Mouse (Mus musculus) neural tube, embryonic 12.5 days (tissue): ENCODE results near the gene Gm12184. TPM values are rescaled to one million over a fixed set of nuclear protein-coding genes. Genes with fewer than 3 reads are reported as not detected.
"Not testable (repeated sequence)": the region's sequence is repeated elsewhere in the genome, so short reads cannot be mapped to it uniquely, and the experiment has no call there.

ENCODE experiments used
- ATAC-seq: fragments of 200-750 bp; cut with Nextera tagmentation; 2 replicates; pipeline ENCODE4 v1.8.0; 2017; ENCODE audit warnings: low read depth, mild to moderate bottlenecking, moderate TSS enrichment, moderate library complexity; ENCODE audit not compliant: low FRiP score
- H3K27ac ChIP-seq: fragments of 300-500 bp; sonication (generic); 2 replicates; pipeline ENCODE4 v1.5.1; 2016
- H3K27me3 ChIP-seq: fragments of 300-500 bp; sonication (generic); replicated peaks from 2 replicates; pipeline ENCODE4 v1.6.1; 2016; ENCODE audit warnings: mild to moderate bottlenecking
- H3K36me3 ChIP-seq: fragments of 300-500 bp; sonication (generic); 2 replicates; pipeline ENCODE4 v1.6.1; 2016; ENCODE audit warnings: mild to moderate bottlenecking
- H3K4me1 ChIP-seq: fragments of 300-500 bp; sonication (generic); 2 replicates; pipeline ENCODE4 v1.6.1; 2016
- H3K4me2 ChIP-seq: fragments of 300-500 bp; sonication (generic); replicated peaks from 2 replicates; pipeline ENCODE4 v1.6.1; 2016; ENCODE audit warnings: mild to moderate bottlenecking
- H3K4me3 ChIP-seq: fragments of 300-500 bp; sonication (generic); 2 replicates; pipeline ENCODE4 v1.5.1; 2016
- H3K9ac ChIP-seq: fragments of 300-500 bp; sonication (generic); 2 replicates; pipeline ENCODE4 v1.6.1; 2016; ENCODE audit warnings: mild to moderate bottlenecking
- H3K9me3 ChIP-seq: fragments of 300-500 bp; sonication (generic); 2 replicates; pipeline ENCODE4 v1.6.1; 2016; ENCODE audit warnings: mild to moderate bottlenecking
- WGBS: fragments of 180-500 bp; shearing (Covaris S2); methylation state at CpG from one replicate; pipeline ENCODE4 v1.1.7; 2016; 5-methylcytosine and 5-hydroxymethylcytosine counted together
- polyA plus RNA-seq: library from polyadenylated mRNA; unstranded; fragments of >200 nt; fragmentation: Nextera tagmentation; extraction: Ambion mirVana; gene quantifications from 2 replicates; pipeline ENCODE4 v1.2.1, GENCODE M21; 2016

Gm12184 gene
- polyA plus RNA-seq, 1 experiment from 2014 or later: 14.9 TPM

- no peak overlapping the region for H3K27ac ChIP-seq
- peak overlapping the region; percentile 58 for H3K4me2 ChIP-seq
- peaks cover 7% of the 10 kb centered on the region for H3K27me3 ChIP-seq
- no peaks in the 10 kb centered on the region for H3K36me3 ChIP-seq
- peaks cover 5% of the 10 kb centered on the region; the same call in 1 of the 2 replicates for H3K4me1 ChIP-seq
- no peaks in the 10 kb centered on the region for H3K9me3 ChIP-seq
- H3K4me3 ChIP-seq: no peak overlapping the region
- no peak overlapping the region for H3K9ac ChIP-seq
- WGBS: 42% methylated on average over 9 of the region's 9 CpGs
- ATAC-seq: no peak
Measured at GRCm38 (mm10) chr11:48833078-48833730, 6.7 kb upstream of the Gm12184 start.

- WGBS: 77% methylated on average over 2 of the region's 2 CpGs
- H3K36me3 ChIP-seq: no peaks in the 10 kb centered on the region
- no peak overlapping the region for H3K9ac ChIP-seq
- peaks cover 5% of the 10 kb centered on the region for H3K4me1 ChIP-seq
- H3K9me3 ChIP-seq: no peaks in the 10 kb centered on the region
- H3K27me3 ChIP-seq: peaks cover 2% of the 10 kb centered on the region
- no peak overlapping the region for H3K4me3 ChIP-seq
- no peak overlapping the region for H3K4me2 ChIP-seq
- ATAC-seq: no peak
- no peak overlapping the region for H3K27ac ChIP-seq
Measured at GRCm38 (mm10) chr11:48831273-48831672, 4.8 kb upstream of the Gm12184 start.

GRCm38 (mm10) chr11:48830279-48830678, 3.8 kb upstream of the Gm12184 start:
- no peaks in the 10 kb centered on the region for H3K27me3 ChIP-seq
- no peaks in the 10 kb centered on the region for H3K9me3 ChIP-seq
- peaks cover 5% of the 10 kb centered on the region for H3K4me1 ChIP-seq
- no peak overlapping the region for H3K4me2 ChIP-seq
- H3K4me3 ChIP-seq: no peak overlapping the region
- no peak overlapping the region for H3K9ac ChIP-seq
- ATAC-seq: no peak
- no peak overlapping the region for H3K27ac ChIP-seq
- H3K36me3 ChIP-seq: no peaks in the 10 kb centered on the region
- 76% methylated on average over 2 of the region's 2 CpGs for WGBS

GRCm38 (mm10) chr11:48827926-48828325, 1.5 kb upstream of the Gm12184 start:
- H3K27ac ChIP-seq: no peak overlapping the region
- 74% methylated on average over 6 of the region's 6 CpGs for WGBS
- no peak overlapping the region for H3K4me3 ChIP-seq
- ATAC-seq: no peak
- H3K4me2 ChIP-seq: no peak overlapping the region
- H3K4me1 ChIP-seq: peaks cover 5% of the 10 kb centered on the region
- H3K9ac ChIP-seq: no peak overlapping the region
- H3K27me3 ChIP-seq: peaks cover 12% of the 10 kb centered on the region
- H3K36me3 ChIP-seq: no peaks in the 10 kb centered on the region
- H3K9me3 ChIP-seq: no peaks in the 10 kb centered on the region

- no peaks in the 10 kb centered on the region for H3K9me3 ChIP-seq
- H3K9ac ChIP-seq: 0 out of 2 replicates have a peak overlapping the region, but pooled peaks have one; percentile 29
- peaks cover 12% of the 10 kb centered on the region for H3K27me3 ChIP-seq
- 0% methylated on average over 6 of the region's 6 CpGs for WGBS
- H3K36me3 ChIP-seq: no peaks in the 10 kb centered on the region
- ATAC-seq: 0 out of 2 replicates have a peak, but pooled peaks have one; percentile 19
- H3K4me1 ChIP-seq: peaks cover 5% of the 10 kb centered on the region
- H3K4me3 ChIP-seq: peak overlapping the region; percentile 38
- no peak overlapping the region for H3K27ac ChIP-seq
- H3K4me2 ChIP-seq: peak overlapping the region; percentile 58
Measured at GRCm38 (mm10) chr11:48826752-48827096, 269 bp upstream of the Gm12184 start.

- Histone ChIP-seq H3K36me3 (no peaks in the 10 kb centered on the region), H3K4me3 (peak overlapping the region; percentile 28), H3K27me3 (peaks cover 12% of the 10 kb centered on the region), H3K9me3 (no peaks in the 10 kb centered on the region), H3K9ac (no peak overlapping the region), H3K27ac (no peak overlapping the region), H3K4me1 (peaks cover 5% of the 10 kb centered on the region), H3K4me2 (peak overlapping the region; percentile 59)
- 4% methylated on average over 22 of the region's 22 CpGs for WGBS
- ATAC-seq: no peak
Measured at GRCm38 (mm10) chr11:48824311-48824830, 2.1 kb downstream of the Gm12184 start.

GRCm38 (mm10) chr11:48823536-48823972, 2.9 kb downstream of the Gm12184 start:
- Histone ChIP-seq H3K4me2 (peak overlapping the region; percentile 59), H3K36me3 (no peaks in the 10 kb centered on the region), H3K4me3 (peak overlapping the region; percentile 28), H3K4me1 (peaks cover 5% of the 10 kb centered on the region), H3K27me3 (peaks cover 12% of the 10 kb centered on the region), H3K9me3 (no peaks in the 10 kb centered on the region), H3K27ac (no peak overlapping the region), H3K9ac (no peak overlapping the region)
- ATAC-seq: no peak
- under 1% methylated on average over 15 of the region's 15 CpGs for WGBS

GRCm38 (mm10) chr11:48822768-48823512, 3.5 kb downstream of the Gm12184 start:
- peaks cover 5% of the 10 kb centered on the region for H3K4me1 ChIP-seq
- H3K36me3 ChIP-seq: no peaks in the 10 kb centered on the region
- 34% methylated on average over 14 of the region's 14 CpGs for WGBS
- peak overlapping the region; percentile 59 for H3K4me2 ChIP-seq
- H3K4me3 ChIP-seq: peak overlapping the region; percentile 28; the same call in 1 of the 2 replicates
- no peak overlapping the region for H3K27ac ChIP-seq
- H3K27me3 ChIP-seq: peaks cover 12% of the 10 kb centered on the region
- no peak for ATAC-seq
- H3K9me3 ChIP-seq: no peaks in the 10 kb centered on the region
- no peak overlapping the region for H3K9ac ChIP-seq

- ATAC-seq, H3K9me3 ChIP-seq, H3K27ac ChIP-seq, H3K9ac ChIP-seq, H3K4me3 ChIP-seq, H3K36me3 ChIP-seq, H3K4me1 ChIP-seq, H3K4me2 ChIP-seq: not testable (repeated sequence)
- WGBS: 79% methylated on average over 14 of the region's 14 CpGs
- peaks cover 12% of the 10 kb centered on the region for H3K27me3 ChIP-seq
Measured at GRCm38 (mm10) chr11:48821299-48821698, 5.2 kb downstream of the Gm12184 start.

GRCm38 (mm10) chr11:48820308-48820674, 6.2 kb downstream of the Gm12184 start:
- ATAC-seq: no peak
- H3K4me1 ChIP-seq: peaks cover 11% of the 10 kb centered on the region
- no peaks in the 10 kb centered on the region for H3K36me3 ChIP-seq
- no peak overlapping the region for H3K4me3 ChIP-seq
- H3K9me3 ChIP-seq: no peaks in the 10 kb centered on the region
- no peak overlapping the region for H3K27ac ChIP-seq
- peaks cover 12% of the 10 kb centered on the region for H3K27me3 ChIP-seq
- no peak overlapping the region for H3K9ac ChIP-seq
- H3K4me2 ChIP-seq: no peak overlapping the region

- H3K27me3 ChIP-seq: peaks cover 10% of the 10 kb centered on the region
- 80% methylated on average over 7 of the region's 7 CpGs for whole genome bisulfite sequencing
- peaks cover 16% of the 10 kb centered on the region for H3K4me1 ChIP-seq
- H3K36me3 ChIP-seq: no peaks in the 10 kb centered on the region
- no peak overlapping the region for H3K27ac ChIP-seq
- no peaks in the 10 kb centered on the region for H3K9me3 ChIP-seq
- no peak overlapping the region for H3K4me3 ChIP-seq
- H3K4me2 ChIP-seq: no peak overlapping the region
- ATAC-seq: no peak
- H3K9ac ChIP-seq: no peak overlapping the region
Measured at GRCm38 (mm10) chr11:48819614-48820307, 6.7 kb downstream of the Gm12184 start.

- no peak for ATAC-seq
Measured at GRCm38 (mm10) chr11:48818346-48818745, 8.1 kb downstream of the Gm12184 start.

More at GRCm38 (mm10) chr11:48818346-48818745, 8.1 kb downstream of the Gm12184 start:
- under 1% methylated on average over 16 of the region's 16 CpGs for WGBS
- Histone ChIP-seq H3K36me3 (no peaks in the 10 kb centered on the region), H3K27ac (no peak overlapping the region), H3K9ac (no peak overlapping the region), H3K27me3 (no peaks in the 10 kb centered on the region), H3K4me3 (peak overlapping the region; percentile 81), H3K9me3 (no peaks in the 10 kb centered on the region), H3K4me2 (peak overlapping the region; percentile 91), H3K4me1 (peaks cover 23% of the 10 kb centered on the region)
